Mouse (Mus musculus) right cerebral cortex, postnatal 4 days (tissue): ENCODE measurements around the gene Rapgef3.

Experiments used
- DNase-seq: peaks from one replicate; pipeline ENCODE4 v3.0.0-alpha.2; 2022

Rapgef3 gene

DNA sequence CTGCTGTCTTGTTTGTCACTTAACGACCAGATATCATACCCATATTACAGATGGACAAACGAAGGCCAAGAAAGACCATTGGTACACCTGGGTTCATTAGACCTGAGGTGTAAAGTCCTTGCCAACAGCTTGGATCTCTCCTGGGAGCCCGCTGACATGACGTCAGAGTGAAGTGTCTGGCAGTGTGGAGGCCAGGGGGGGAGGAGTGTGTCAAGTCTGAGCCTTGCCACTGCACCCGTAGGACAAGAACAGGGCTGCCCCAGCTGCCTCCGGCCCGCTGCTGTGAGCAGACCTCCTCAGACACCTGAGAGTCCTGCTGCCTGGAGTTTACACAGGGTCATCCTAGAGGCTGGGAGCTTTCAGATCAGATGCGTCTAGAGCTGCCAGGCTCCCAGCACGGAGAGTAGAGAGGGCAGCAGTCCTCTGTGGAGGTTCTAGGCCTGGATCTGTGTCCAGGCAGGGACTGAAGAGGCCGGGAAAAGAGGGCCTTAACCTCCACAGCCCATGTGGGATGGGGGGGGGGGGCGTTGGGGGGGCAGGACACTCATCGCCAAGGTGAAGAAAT is 23.7 kb downstream of the Rapgef3 start:
- DNase-seq: no peak

DNA sequence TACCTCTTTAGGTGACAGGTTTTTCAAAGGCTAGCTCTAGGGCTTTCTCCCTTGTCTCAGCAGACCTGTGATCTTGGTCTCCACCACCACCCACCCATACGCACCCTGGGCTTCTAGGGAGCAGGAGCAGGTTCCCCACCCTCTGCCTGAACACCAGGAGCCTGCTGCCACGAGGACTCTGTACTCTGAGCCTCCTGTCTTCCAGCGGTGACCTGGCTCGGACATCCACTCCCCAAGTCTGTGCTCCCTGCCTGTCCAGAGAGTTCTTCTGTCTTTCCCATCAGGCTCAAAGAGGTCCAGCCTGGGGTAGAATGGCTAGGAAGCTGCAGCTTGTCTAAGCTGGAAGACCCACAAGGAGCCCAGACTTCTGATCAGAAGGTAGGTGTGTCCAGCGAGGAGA is 24.6 kb downstream of the Rapgef3 start:
- no peak for DNase-seq

DNA sequence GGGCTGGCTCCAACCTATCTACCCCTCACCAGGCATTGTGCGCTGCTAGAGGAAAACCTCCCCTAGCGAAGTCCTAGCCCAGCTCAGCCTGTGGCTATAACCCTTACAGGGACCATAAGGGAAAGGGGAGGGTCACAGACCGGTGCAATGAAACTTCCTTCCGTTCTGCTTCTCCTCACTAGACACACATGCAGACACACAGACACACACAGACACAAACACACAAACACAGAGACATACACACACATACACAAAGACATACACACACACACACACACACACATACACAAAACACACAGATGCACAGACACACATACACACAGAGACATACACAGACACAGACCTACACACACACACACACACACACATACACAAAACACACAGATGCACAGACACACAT is 25.2 kb downstream of the Rapgef3 start:
- DNase-seq: no peak

DNA sequence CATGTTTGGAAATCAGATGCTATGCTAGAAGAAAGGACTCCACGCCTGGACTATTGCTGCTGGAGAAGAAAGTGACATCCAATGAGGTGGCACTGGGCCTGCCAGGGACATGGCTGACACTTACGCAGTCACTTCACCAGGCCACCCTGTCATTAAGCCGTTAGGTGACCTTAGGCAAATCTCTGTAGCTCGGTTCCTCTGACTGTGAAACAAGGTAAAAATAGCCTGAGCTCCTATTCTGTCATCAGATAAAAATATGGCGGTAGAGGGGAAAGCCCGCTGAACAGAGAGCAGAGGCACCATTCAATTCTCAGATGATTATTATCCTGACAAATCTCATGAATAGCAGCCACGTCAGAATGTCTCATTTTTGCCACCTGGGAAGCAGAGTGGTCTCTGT is 25.7 kb downstream of the Rapgef3 start:
- no peak for DNase-seq

DNA sequence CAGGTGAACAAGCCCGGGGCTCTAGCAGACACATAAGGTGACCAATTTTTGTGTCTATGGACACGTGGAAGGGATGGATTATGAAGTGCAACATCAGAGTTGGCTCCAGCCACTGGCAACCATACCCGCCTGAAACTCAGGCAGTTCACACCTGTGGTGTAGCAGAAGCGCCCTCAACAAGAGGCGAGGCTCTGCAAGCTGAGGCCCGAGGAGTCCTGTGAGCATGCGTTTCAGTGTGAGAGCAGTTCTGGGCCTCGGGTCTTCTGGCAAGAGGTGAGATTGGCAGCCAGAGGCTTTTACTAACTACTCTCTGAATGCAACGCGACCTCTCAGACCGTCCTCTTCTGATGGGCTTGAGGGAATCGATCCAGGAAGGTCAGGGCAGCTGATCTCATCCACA is 26.1 kb downstream of the Rapgef3 start:
- DNase-seq: no peak

DNA sequence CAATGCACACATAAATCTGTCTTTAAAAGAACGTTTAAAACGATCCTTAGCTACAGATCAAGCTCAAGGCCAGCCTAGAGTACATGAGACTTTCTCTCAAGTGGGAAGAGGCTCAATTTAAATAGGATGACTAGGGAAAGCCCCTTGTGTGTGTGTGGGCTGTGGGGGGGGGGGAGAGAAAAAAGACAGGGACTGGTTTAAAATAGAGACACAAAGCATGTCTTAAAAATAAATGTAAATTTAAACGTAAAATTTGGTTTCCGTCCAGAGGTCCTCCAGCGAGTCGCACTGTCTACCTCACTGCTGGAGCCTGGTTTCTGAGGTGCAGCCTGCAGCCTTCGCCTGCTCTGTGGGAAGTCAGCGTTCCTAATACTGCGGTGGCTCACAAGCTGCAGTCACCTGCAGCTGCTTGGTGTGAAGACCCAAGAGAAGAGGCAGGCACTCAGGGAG is 27.5 kb downstream of the Rapgef3 start:
- DNase-seq: no peak

DNA sequence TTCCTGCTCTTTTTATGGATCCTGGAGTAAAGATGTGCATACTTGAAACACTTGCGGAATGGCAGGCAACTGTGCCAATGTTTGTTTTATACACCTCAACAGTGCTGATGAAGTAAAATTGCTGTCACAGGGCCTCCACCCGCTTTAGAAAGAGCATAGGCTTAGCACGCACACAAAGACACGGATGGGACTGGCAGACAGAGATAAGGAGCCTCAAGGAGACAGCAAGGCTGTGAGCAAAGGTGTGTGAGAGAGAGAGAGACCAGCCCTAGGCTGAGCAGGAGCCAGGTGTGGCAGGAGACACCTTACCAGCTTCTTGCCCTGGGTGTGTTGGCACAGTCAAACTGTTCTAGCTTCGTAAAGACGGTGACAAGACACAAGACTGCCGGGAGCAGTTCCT is 28.8 kb downstream of the Rapgef3 start:
- no peak for DNase-seq

DNA sequence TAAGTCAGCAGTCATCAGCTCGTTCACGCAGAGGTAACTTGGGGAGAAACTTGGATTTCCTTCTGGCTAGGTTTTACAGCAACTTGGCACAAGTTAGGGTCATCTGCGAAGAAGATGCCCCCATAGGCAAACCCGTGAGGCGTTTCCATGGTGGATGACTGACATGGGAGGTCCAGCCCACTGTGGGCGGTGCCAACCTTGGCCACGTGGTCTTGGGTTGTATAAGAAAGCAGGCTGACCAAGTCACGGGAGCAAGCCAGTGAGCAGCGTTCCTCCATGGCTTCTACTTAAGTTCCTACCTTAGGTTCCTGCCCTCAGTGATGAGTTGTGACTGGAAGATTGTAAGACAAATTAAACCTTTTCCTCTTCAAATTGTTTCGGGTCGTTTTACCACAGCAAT is 35.8 kb downstream of the Rapgef3 start:
- DNase-seq: no peak

DNA sequence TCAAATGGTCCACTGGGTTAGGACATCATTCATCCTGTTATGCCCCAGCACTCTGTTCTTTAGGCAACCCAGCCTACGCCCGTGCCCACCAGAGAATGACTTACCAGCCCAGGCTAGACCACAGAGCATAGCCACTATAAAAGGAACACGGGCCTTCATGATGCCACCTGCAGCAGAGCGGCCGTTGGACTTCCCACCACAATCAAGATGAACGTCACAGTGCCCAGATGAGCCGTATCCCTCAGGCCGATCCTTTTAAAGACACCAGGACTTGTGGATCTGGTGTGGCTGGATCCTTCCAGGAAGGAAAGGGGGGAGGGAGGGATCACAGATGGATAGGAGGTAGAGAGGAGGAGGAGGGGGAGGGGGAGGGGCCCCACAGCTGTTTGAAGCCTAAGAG is 36.7 kb downstream of the Rapgef3 start, which contains the start of gene Endou:
TSS of gene Endou (minus strand) at position 229 of the 400 bp plus-strand sequence.
- DNase-seq: no peak

DNA sequence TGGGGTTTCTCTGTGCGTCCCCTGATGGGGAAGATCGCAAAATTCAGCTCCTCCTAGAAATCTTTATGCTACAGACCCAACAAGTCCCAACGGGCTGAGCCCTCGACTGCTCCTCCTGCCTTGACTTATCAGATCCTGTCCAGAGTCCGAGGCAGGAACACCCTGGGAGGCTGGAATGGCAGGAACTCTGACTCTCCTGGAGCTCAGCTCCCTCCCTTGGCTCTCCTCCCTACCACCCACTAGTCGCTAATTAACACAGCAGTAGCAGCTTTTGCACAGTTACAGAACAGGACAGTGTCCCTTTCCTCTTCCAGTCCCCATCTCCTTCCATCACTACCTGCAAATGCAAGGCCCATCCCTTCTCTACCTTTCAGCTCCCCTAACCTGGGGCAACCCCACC is 37.4 kb downstream of the Rapgef3 start:
- no peak for DNase-seq

DNA sequence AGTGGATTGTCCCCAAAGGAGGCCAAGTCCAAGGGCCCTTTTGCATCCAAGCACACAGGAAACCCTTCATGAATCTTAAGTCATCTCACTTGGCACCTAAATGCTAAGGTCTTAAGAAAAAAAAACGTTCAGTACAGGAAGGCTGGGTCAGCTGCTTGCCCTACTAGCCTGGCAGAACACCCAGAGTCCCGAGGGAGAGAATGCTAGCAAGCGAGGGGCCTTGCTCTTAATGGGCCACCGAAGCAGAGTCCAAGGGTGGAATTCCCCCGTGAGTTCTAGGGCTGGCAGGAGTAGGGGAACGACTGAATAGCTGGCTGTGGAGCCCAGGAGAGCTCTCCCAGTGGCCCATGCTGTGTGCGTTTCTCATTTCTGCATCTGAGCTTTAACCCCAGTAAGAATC is 39.0 kb downstream of the Rapgef3 start:
- DNase-seq: no peak

DNA sequence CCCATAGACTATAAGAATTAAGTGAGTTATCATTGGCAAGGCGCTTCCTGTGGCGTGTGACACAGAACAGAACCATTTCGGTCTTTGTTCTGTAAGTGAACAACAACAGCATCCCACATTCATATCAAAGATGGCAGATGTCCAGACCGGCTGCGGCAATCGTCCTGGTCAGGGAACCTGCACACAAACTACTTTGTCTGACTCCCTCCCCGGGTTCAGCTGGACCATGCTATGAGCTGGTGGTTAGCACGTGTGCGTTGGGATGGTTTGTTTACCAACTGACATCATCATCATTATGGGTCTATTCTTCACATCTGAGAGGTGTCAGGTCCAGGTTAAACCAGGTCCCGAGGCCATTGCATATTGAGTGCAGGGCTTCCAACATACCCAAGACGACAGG is 39.4 kb downstream of the Rapgef3 start:
- DNase-seq: no peak

DNA sequence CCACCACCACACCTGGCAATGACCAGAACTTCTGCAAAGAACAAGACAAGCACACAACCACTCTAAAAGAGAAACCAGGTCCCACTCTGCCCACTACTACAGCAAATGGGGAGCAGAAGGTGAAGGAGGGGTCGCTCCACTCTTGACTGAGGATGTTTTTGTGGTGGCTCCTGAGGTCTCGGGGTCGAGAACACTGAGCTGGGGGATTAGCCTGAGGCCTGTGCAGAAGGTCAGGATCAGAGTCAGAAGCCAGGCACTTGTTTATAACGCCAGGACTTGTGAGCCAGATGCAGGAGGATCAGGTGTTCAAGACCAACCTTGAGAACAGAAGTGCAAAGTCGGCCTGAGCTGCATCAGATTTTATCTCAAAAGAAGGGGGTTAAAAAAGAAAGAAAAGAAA is 40.3 kb downstream of the Rapgef3 start:
- DNase-seq: no peak

DNA sequence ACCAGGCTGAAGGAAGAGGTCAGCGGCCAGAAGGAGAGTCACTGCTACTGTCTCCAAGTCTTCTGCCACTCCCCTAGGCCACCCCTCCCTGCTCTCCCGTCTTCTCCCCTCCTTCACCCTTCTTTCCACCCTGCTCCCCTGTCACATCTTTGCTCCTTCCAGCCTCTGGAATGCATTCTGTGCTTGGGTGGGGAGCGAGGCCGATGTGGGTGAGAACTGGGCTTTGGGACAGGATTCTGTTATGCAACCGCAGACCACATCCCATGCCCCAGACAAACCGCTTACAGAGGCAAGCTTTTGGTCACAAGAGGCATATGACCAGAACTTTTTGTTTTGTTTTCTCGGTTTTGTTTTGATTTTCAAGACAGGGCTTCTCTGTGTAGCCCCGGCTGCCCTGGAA is 40.7 kb downstream of the Rapgef3 start:
- no peak for DNase-seq

DNA sequence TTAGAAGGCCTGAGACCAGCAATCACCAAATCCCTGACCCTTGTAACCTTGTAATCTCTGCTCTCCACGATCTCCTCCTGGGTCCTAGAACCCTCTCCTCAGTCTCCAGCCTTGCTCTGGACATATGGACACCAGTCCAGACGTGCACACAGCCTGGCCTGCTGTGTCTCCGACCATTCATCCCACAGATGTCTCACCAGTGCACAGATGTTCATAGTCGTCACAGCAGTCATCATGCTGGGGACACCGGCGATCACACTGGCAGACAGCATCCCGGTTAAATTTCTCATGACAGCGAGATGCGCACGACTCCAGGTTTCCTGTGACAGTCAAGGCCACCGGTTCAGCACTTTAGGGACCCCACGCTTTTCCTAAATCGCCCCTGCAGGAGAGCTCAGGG is 41.5 kb downstream of the Rapgef3 start:
- DNase-seq: no peak

DNA sequence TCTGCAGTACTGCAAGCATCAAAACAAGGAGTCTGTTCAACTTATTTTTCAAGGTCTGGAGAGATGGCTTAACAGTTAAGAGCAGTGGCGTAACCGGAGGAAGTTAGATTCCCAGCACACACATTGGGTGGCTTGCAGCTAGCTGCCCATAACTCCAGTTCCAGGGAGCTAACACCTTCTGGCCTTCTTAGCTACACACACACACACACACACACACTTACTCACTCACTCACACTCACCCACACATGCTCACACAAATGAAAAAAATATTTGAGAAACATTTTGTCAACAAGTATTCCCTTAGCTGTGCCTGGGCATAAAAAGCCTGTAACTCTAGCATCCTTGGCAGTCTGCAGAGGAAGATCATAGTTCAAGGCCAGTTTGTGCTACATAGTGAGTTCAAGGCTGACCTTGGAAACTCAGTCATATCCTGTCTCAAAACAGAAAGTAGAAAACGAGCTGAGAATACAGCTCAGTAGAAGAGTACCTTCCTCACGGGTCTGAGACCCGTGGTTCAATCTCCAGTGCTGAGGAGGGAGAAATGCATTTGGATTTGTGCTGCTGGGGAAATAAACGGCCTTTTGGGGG is 42.5 kb downstream of the Rapgef3 start:
- no peak for DNase-seq

DNA sequence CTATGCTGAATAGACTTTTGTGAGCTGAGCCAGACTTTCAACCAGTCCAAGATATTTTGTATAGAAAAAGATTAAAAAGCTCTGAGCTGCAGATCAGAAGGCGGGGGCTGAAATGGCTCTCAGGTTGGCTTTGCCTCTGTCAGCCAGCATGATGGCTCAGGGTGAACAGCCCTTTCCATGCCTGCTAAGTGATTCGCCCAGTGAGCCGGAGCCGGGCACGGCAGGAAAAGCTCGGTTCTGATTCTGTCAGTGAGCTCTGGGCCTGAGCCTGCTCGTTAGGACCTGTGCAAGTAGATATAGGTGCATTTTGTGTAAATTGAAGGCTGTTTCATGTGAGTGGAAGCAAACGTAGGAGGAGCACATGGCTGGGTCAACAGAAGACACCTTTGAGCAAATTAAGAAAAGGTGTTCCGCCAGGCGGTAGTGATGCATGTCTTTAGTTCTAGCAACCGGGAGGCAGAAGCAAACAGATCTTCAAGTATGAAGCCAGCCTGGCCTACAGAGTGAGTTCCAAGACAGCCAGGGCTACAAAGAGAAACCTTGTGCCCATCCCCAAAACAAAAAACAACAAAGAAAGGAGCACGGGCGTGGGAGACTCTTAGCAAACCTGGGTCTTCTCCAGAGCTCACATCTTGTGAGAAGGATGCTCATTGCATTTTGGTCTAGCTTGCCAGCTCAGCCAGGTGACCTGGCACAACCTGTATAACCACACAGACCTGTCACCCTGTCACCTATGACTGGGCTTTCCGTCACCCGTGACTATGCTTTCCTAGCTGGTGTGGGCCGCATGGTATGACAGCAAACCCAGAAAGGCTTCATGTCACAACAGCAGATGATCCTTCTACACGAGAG is 43.2 kb downstream of the Rapgef3 start:
- DNase-seq: no peak

DNA sequence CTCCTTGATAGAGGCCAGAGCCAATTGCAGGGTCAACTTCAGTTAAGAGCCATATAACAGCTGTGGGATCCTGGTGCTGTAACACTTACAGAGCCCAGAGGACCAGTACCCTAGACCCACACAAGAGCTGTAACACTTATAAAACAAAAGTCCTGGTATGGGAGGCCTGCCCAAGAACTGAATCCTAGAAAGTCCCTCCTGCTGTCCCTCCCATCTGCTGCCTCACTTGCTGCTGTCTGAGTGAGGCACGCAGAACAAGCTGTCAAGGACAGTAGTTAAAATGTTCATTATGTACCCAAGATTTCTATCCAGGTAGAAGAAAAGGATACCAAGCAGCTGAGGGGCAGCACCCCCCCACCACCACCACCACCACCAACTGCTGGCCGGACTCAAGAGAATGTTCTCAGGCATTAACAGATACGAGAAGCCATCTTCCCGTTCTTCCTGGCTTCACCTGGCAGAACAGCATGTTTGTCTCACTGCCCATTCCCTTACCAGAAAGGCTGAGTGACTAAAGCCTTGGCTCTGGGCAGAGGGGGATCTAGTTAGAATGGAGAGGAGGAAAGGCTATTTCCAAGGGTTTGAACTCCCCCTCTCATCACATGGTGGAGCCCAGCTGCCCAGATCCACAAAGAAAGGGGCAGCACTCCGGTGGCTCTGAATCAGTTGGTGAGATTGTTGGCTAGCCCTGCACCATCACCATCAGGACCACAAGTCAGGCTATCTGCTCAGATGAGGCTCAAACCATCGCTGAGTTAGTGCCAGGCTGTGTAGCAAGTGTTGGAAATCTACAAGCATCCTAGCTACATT is 44.0 kb downstream of the Rapgef3 start:
- DNase-seq: no peak

DNA sequence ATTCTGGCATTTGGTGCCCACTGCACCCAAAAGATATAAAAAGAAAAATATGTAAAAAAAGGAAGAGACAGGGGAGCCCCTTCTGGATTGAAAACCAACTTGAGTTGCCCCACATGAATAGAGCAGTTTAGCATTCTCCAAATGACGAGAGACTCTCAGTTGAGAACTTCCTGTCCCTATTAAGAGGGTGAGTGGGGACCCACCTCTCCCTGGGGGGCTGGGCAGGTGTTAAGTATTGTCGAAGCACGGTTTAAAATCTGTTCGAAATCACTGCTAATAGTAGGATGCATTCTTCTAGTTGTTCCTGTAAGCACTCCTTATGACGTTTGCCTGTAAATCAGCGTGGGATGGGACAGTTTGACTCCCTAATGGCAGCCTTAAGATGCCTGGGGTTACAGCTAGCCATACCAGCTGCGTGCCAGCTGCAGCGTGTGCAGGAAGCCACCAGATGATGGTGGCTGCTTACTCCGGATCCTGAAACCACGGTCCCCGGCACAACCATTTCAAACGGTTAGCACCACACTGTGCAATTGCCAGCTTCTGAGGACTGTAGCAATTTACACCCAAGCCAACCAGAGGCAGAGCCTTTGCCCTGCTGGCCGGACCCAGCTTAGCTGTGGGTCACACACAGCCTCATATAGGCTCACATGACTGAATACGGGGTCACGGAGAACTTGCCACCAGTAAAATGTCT is 46.6 kb downstream of the Rapgef3 start:
- no peak for DNase-seq

DNA sequence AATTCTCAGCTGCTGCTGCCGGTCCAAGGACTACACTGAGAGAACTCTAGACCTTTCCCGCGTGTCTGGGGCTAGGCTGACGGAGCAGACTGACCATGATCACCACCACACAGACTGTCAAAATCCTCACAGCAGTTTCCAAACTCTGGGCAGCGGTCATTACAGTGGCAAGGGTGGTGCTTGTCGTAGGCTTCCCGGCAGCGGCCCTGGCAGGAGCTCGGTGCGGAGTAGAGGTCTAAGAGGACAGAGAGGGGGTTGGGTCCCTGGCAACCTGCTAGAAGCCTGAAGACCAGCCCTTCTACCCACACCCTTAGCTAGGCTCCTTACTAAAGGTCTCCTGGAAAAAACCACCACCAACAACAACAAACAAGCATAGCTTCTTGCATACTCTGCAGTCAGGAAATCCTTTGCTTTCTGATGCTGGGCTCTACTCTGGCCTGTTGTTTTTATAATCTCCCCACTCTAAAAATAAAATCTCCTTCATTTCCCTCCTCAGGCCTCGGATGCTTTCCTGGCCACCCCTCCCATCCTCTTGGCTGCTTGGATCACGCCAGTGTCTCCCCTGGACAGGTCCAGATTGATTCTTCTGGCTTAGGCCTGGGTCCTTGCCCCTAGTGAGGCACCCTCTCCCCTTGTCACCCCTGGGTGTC is 47.6 kb downstream of the Rapgef3 start:
- DNase-seq: no peak

DNA sequence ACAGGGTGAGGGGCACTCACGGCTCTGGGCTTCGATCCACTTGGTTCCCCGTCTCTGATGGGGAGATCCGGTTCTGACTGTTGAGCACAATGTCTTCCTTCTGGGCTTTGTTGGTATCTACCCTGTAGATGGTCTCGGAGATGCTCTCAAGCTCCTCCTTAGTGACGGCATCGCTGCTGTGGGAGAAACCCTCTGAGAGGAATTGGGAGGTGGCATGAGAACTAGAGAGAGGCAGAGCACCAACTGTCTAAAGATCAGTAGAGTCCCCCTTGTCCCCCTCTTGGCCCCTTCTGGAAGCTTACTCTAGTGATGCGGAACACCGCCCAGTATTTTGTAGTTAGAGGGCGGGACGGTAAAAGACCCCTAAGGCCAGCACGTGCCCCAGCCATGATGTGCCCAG is 48.3 kb downstream of the Rapgef3 start:
- DNase-seq: no peak

DNA sequence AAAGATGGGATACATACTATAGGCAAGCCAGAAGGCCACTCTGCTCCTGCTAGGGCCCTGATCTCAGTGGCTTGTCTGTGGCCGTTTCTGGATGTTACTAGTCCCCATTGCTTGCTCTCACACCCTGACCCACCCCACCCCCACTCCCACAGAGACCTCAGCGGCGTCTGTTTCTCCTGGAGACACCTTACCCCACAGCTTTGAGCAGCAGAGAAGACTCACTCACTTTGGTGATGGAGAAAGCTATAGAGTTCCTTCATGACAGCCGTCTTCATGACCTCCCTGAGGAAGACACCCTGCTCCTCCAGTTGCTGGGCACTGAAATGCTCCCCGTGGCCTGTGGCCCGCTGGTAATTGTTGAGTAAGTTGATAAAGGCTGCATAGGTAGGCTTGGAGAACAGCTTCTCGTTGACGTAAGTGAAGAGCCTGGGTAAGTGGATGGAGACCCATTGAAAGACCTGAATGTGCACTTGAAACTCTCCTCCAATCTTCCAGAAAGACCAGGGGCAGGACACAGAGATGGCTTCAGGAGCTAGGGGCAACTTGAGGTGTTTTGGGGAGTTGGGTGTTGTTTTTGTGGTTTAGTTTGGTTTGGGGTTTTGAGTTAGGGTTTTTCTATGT is 49.1 kb downstream of the Rapgef3 start:
- no peak for DNase-seq
